Mouse (Mus musculus): ENCODE results near the gene Prom1. TPM values are rescaled to one million over a fixed set of nuclear protein-coding genes. Genes with fewer than 3 reads are reported as not detected.

Gene Prom1
- total RNA-seq, 2 experiments from 2014 or later = 17.9 to 18.3 TPM

DNA sequence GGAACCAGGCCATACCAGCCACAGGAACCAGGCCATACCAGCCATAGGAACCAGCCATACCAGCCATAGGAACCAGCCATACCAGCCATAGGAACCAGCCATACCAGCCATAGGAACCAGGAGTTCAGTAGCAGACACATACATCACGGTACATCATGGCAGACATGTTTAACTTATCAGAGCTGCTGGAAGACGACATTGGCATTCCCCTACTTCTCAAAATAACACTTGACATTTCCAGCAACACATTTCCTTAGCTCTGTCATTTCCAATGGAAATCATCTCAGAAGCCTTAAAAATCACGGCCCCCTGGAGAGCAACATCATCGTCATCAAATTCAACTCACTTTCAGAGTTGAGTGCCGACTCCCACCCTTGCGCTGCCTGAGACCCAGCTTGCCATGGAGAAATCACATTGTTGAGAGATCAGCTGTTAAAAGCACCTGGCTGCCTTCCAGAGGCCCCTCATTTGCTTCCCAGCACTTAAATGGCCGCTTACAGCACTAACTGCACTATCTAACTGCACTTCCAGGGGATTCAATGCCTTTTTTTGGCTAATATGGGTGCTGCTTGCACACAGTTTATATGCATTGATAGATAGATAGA is 31.2 kb downstream of the Prom1 start:
- H3K4me3 ChIP-seq = no peak overlapping the region
- no peak for TF ChIP-seq CTCF (conservative IDR thresholded peaks at IDR 0.05)

DNA sequence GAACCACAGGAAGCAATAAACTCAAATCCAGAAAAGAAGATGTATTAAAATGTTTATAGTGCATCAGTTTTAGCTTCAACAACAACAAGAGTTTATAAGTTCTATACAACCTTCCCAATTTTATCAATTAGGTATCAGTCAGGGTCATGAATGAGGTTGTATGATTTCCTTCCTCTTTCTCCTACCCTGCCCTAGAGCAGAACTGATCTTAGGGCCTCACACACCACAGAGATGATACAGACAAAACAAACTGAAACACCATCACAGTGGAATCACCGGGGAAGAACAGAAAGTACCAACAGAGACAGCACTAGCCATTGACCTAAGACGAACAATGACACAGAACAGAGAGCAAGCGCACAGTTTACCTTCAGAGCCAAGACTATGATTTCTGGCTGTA is 43.6 kb downstream of the Prom1 start:
- Histone ChIP-seq H3K27ac (no peak overlapping the region), H3K4me3 (no peak overlapping the region)
- DNase-seq (ENCODE audit: low spot score in 2 of 2) = no peak
- TF ChIP-seq CTCF (conservative IDR thresholded peaks at IDR 0.05) = no peak

More for the DNA sequence above, 31.2 kb downstream of the Prom1 start:
- no peak for DNase-seq (ENCODE audit: low spot score in 2 of 2)
- no peak overlapping the region for H3K27ac ChIP-seq

DNA sequence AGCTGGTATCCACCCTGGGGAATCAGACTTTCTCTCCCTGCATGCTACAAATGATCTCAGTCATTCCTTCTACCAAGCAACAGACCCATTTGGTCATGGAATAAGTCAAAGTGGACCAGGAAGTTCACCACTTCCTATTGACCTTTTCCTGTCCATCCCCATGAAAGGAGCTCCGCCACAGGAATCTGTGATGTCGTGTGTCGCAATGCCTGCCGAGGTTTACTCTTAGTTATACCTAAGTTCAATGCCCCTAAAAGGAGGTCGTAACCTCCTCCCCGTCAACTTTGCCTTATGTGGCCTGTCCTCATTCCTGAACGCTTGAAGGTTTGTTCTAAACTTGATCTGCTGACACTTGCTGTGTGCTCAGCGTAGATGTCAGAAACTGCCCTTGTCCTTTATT is 51.6 kb downstream of the Prom1 start:
- DNase-seq (ENCODE audit: low spot score in 2 of 2) = no peak
- H3K27ac ChIP-seq = no peak overlapping the region
- no peak for TF ChIP-seq CTCF (conservative IDR thresholded peaks at IDR 0.05)
- H3K4me3 ChIP-seq = no peak overlapping the region

DNA sequence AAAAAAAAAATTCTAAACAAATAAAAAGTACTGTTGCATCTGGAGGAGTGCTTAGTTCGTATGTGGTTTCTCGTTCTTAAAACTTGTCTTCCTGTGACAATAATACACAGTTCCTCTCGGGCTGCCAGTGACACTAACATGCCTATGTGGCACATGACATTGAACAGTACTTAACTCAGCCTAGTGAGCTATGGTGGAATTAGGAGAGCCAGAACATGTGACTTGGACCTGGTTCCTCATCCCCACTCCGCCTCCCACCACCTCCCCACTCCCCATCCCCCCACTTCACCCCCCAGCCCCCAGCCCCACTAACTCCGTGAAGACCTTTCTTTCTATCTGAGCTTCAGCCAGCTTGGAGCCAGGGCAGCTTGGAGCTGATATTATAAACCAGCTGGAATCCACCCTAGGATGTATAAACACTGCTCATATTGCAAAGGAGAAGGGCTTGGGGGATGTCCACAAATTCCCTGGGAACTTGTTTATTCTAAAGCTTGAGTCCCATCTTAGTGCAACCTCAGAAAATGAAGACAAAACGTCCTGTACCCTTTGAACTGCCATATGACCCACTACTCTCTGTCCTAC is 52.3 kb downstream of the Prom1 start:
- no peak for DNase-seq (ENCODE audit: low spot score in 2 of 2)
- H3K27ac ChIP-seq = no peak overlapping the region

DNA sequence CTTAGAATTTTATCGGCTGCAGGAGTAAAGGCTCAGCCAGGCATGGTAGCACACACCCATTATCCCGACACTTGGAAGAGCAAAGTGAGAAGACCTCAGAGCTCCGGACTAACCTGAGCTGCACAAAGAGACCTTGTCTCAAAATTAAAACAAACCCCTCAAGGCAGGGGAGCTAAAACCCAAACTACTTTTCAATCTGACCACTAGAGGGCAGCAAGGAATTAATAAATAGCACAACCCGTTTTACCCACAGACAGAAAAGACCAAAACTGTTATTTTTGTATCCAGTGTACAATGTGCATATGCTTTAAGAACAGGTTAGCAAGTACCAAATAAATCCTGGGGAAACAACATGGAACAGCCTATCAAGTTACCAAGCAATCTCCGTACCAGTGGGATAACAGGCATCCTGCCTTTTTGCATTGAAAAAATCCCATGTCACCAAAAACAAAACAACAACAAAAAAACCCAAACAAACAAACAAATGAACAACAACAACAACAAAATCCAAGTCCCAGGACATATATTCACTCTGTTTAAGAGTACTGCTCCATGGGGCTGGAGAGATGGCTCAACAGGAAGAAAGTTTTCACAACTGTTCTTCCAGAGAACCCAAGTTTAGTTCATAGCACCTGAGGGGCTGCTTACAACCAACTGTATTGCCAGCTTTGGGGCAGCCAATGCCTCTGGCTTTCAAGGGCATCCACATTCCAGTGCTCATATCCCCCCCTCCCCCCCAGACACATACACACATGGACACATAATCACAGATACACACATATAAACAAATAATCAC is 53.1 kb downstream of the Prom1 start:
- Histone ChIP-seq H3K27ac (no peak overlapping the region), H3K4me3 (no peak overlapping the region)
- DNase-seq (ENCODE audit: low spot score in 2 of 2) = peak; percentile 31 to 41
- TF ChIP-seq CTCF (conservative IDR thresholded peaks at IDR 0.05) = peak; percentile 88

More for the DNA sequence above, 52.3 kb downstream of the Prom1 start:
- no peak for TF ChIP-seq CTCF (conservative IDR thresholded peaks at IDR 0.05)
- H3K4me3 ChIP-seq = no peak overlapping the region

DNA sequence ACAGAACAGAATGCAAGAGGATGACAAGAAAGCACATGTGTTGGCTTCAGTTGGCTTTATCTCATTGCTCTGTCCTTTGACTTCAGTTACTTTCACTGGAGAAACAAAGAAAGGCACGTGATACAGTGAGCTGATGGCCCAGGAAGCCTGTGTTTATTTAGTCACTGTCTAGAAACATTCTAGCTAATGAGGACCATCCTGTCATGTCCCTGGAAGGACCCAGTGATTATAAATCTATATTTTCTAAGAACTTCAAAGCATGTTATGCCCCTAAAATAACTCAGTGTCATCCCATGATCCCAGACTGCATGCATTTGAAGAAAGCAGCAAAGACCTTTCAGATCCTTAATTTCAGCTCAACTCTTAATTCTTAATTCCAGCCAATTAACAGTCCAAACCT is 60.1 kb downstream of the Prom1 start:
- Histone ChIP-seq H3K4me3 (no peak overlapping the region), H3K27ac (no peak overlapping the region)
- DNase-seq (ENCODE audit: low spot score in 2 of 2) = no peak
- no peak for TF ChIP-seq CTCF (conservative IDR thresholded peaks at IDR 0.05)

DNA sequence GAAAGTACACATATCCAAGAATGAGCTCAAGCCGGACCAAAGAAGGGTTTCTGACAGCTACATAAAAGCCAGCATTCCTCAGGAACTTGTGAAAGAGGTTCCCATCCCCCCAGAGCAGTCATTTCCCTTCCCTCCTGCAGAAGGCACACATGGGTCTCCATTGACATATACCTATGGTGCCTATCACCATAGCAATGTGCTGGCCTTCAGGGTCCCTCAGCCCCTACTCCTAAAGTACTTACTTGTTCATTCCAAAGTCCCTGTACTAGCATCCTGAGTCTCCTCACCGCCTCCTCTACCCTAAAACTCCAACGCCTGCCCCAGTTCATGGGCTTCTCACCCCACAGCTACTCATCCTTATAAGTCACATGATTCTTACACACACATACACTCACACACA is 60.8 kb downstream of the Prom1 start:
- no peak for DNase-seq (ENCODE audit: low spot score in 2 of 2)
- no peak for TF ChIP-seq CTCF (conservative IDR thresholded peaks at IDR 0.05)
- Histone ChIP-seq H3K27ac (no peak overlapping the region), H3K4me3 (no peak overlapping the region)

DNA sequence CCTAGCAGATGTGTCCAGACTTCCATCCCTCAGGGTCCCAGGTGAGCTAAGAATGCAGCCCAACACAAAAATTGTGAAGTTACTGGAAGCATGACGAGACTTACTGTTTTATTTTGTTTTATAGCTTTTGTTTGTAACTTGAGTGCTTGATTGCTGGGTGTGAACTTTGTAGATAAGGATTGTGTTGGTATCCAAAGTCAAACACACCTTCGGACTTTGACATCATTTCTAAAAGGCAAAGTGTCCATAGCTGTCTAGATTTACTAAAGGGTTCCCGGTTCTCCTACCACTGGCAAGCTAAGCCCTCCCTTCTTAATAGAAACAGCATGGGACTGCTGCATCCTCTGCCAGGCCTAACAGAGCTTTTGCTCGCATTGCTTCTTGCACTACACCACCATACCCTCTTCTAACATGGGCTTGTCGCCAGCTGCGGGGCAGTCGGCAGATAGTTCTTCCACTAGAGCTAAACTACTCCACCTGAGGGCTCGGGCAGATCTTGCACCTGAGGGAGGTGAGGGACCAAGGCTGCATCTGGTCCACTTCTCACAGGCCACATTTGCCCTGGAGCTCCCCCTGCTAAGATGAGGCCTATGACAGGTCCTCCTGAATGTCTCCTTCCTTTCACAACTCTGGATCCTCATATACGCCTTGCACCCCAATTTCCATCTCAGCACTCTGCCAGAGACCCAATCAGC is 103.4 kb downstream of the Prom1 start:
- Histone ChIP-seq H3K4me3 (no peak overlapping the region), H3K27ac (no peak overlapping the region)
- TF ChIP-seq CTCF (conservative IDR thresholded peaks at IDR 0.05) = no peak
- no peak for DNase-seq (ENCODE audit: low spot score in 2 of 2)

DNA sequence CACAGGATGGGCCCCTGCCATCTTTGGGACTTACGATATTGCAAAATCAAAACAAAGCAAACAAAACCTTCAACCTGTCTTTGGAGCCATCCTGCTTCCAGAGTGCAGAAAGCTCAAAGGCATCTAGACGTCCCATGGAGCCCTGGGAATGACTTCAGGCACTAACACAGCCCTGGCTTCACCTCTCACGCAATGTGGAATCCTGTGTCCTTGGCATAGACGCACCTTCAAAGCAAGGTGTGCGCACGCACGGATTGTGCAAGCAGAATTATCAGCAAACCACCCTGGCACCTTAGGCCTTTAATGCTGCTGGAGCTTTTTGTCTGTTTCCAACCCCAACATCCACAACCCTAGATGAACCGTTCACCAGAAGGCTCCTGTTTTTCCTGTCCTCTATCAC is 104.2 kb downstream of the Prom1 start:
- Histone ChIP-seq H3K4me3 (no peak overlapping the region), H3K27ac (no peak overlapping the region)
- no peak for DNase-seq (ENCODE audit: low spot score in 2 of 2)
- no peak for TF ChIP-seq CTCF (conservative IDR thresholded peaks at IDR 0.05)

DNA sequence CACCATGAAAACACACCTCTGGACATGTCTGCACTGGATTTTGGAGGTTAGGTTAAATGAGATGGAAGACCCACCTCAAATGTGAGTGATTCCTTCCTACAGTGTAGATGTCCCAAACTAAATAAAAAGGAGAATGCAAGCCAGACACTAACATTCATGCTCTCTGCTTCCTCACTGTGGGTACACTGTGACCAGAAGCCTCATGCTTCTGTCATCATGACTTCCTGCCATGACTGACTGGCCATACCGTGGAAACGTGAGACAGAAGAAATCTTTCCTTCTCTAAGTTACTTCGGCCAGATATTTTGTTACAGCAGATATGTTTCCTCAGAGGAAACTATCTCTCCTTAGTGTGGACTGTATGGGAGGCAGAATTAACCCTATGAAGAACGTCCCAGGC is 105.7 kb downstream of the Prom1 start:
- no peak overlapping the region for H3K4me3 ChIP-seq
- H3K27ac ChIP-seq = no peak overlapping the region
- TF ChIP-seq CTCF (conservative IDR thresholded peaks at IDR 0.05) = no peak
- DNase-seq (ENCODE audit: low spot score in 2 of 2) = no peak

DNA sequence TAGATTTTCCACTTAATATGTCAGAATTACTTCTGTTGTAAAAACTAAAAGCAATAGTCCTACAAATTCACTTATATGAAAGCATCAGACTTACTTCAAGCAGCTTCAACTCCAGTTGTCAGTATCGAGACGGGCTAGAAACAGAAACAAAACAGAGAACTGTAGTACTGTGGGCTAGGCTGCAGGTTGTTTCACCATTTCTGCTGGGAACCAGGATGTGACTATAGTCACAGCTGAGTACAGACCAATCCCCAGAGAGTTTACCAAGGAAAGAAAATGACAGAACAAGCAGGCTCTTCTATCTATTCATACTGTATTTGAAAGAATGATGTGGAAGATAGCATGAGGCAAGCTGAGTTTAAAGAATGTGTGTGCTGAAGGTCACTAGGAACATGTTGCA is 106.9 kb downstream of the Prom1 start:
- no peak for TF ChIP-seq CTCF (conservative IDR thresholded peaks at IDR 0.05)
- Histone ChIP-seq H3K27ac (no peak overlapping the region), H3K4me3 (no peak overlapping the region)
- DNase-seq (ENCODE audit: low spot score in 2 of 2) = no peak

DNA sequence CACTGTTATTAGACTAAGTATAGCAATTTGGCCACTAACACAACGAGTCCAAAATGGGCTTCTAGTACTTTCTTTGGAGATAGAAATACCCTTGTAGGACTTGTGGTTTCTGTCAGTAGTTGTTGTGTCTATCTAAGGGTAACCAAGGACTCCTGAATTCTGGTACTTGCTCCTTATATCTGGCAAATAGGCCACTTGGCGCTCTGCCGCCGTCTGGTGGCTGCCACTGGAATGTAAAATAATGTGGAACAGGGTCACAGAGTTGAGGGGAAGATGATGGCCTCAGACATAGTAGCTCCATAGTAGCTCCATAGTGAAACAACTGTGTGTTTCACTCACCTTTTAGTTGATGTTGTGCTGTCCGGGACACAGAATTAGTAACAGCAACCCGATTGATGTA is 111.5 kb downstream of the Prom1 start:
- no peak overlapping the region for H3K4me3 ChIP-seq
- TF ChIP-seq CTCF (conservative IDR thresholded peaks at IDR 0.05) = peak; percentile 86
- DNase-seq (ENCODE audit: low spot score in 2 of 2) = peak in 1 of 2 experiments; percentile 29
- no peak overlapping the region for H3K27ac ChIP-seq

DNA sequence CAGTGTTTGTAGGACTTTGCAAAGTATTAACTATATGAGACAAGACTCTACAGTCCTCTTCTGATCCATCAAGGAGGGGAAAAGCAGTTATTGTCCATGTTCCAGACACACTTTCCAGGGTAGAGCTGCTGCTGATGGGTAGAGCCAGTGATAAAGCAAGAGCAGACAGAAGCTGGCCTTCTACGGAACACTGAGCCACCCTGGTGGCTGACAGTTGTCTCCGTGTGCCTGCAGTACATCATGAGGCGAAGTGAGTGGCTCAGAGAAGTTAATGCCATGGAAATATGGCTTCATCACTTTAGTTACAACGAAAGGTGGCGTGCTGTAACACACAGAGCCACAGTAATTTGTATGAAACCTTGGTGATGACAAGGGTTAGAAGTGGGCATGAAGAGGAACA is 112.8 kb downstream of the Prom1 start:
- TF ChIP-seq CTCF (conservative IDR thresholded peaks at IDR 0.05) = peak; percentile 51
- DNase-seq (ENCODE audit: low spot score in 2 of 2) = no peak

More for the DNA sequence above, 112.8 kb downstream of the Prom1 start:
- Histone ChIP-seq H3K27ac (no peak overlapping the region), H3K4me3 (no peak overlapping the region)

Measured in layer of hippocampus, adult 2 months (tissue).